Mouse (Mus musculus) kidney, adult 2 months (tissue): ENCODE data around the gene Gss.

Experiments
- CTCF ChIP-seq: fragments of 200-500 bp; conservative IDR thresholded peaks from 2 replicates; pipeline ENCODE4 v1.5.1; 2011; ENCODE audit warnings: low read depth, mild to moderate bottlenecking, control low read depth, low read length, moderate library complexity, mixed read lengths; ENCODE audit not compliant: insufficient read depth, insufficient read length
- POLR2A ChIP-seq: fragments of 200-500 bp; IDR thresholded peaks from one replicate; pipeline ENCODE4 v1.6.1; 2011; ENCODE audit warnings: low read depth, low read length, control low read depth

- TF ChIP-seq POLR2A (no peak), CTCF (no peak)
These were observed 10.1 kb downstream of the Gss start for GRCm38 (mm10) chr2:155582384-155582995.
